28 mouse cellular contexts compared by ENCODE assay signal in genomic region chr12:35293566-35293965, GRCm38 (mm10).
A peak's percentile ranks its signal among the peaks of the same experiment; 100 is the strongest.
DNase-seq lines count a peak whose midpoint lies in the region; ATAC-seq and TF ChIP-seq lines count a peak whose summit lies in the region.
"Had no signal": no experiment of that assay in that cellular context is flagged by ENCODE, and none has a peak within 500 bp of the region (broad histone marks: within the 10 kb centered on the region; RNA-seq: fewer than 3 reads in every experiment).

No protein-coding gene starts in this region.

- DNase-seq in liver, adult 2 months (ENCODE audit: extremely low read depth, low read depth, low spot score) = peak; percentile 28
- no peak for DNase-seq in liver, embryonic 11.5 days (ENCODE audit: low spot score)
- DNase-seq in spleen, postnatal 10 days (ENCODE audit: low spot score in 2 of 2) = no peak
- DNase-seq: adrenal gland, adult 8-10 months; cerebellum, adult 8-10 months; cerebellum, postnatal 25 days; gastrocnemius, adult 2 months; heart, postnatal 14 days; kidney, adult 11 months; kidney, postnatal 36 days; liver, postnatal 0 days; thymus, postnatal 4 days had no signal

- no peak overlapping the region for H3K9ac ChIP-seq in liver, adult 2 months (ENCODE audit: low read depth, low read length)
- no peak overlapping the region for H3K9ac ChIP-seq in liver, embryonic 11.5 days (ENCODE audit: low read depth, low read length)
- H3K9ac ChIP-seq in lung, embryonic 16.5 days (ENCODE audit: low read length) = no peak overlapping the region
- H3K9ac ChIP-seq in kidney, embryonic 14.5 days (ENCODE audit: low read depth, low read length) = no peak overlapping the region
- H3K9ac ChIP-seq: forebrain, embryonic 15.5 days; hindbrain, embryonic 15.5 days; limb, embryonic 12.5 days; liver, embryonic 12.5 days; liver, postnatal 0 days; neural tube, embryonic 13.5 days had no signal

- no peak for TF ChIP-seq POLR2A in liver, adult 2 months (IDR thresholded peaks at IDR 0.05; ENCODE audit: extremely low read depth, insufficient read depth, low read length)

- 52% methylated on average over 2 of the region's 2 CpGs for WGBS in liver, adult 2 months
- WGBS in liver, embryonic 11.5 days = 70% methylated on average over 2 of the region's 2 CpGs
- WGBS in lung, embryonic 16.5 days = 50% methylated on average over 2 of the region's 2 CpGs
- WGBS in macrophage (ENCODE audit: missing documents) = 73% methylated on average over 2 of the region's 2 CpGs
- WGBS in kidney, embryonic 14.5 days = 88% methylated on average over 2 of the region's 2 CpGs

- H3ac ChIP-seq in C2C12 (ENCODE audit: control insufficient read depth, insufficient read length, low read depth) = no peak overlapping the region

- H3K27me3 ChIP-seq in liver, adult 2 months (ENCODE audit: control insufficient read depth, insufficient read depth, low read length) = no peaks in the 10 kb centered on the region
- H3K27me3 ChIP-seq in liver, embryonic 11.5 days (replicated peaks; ENCODE audit: control insufficient read depth, insufficient read depth, low read length) = no peaks in the 10 kb centered on the region
- no peaks in the 10 kb centered on the region for H3K27me3 ChIP-seq in C2C12 (ENCODE audit: control insufficient read depth, insufficient read depth, insufficient read length)
- no peaks in the 10 kb centered on the region for H3K27me3 ChIP-seq in lung, embryonic 16.5 days (ENCODE audit: control insufficient read depth, insufficient read depth, low read depth, low read length)
- H3K27me3 ChIP-seq in kidney, embryonic 14.5 days (ENCODE audit: control insufficient read depth, insufficient read depth, low read length) = no peaks in the 10 kb centered on the region
- H3K27me3 ChIP-seq: forebrain, embryonic 15.5 days; hindbrain, embryonic 15.5 days; limb, embryonic 12.5 days; liver, embryonic 12.5 days; neural tube, embryonic 13.5 days had no signal

- no peaks in the 10 kb centered on the region for H3K79me3 ChIP-seq in C2C12 (ENCODE audit: low read depth)

- H3K4me3 ChIP-seq in liver, adult 2 months (ENCODE audit: insufficient read depth, low read depth, low read length) = no peak overlapping the region
- H3K4me3 ChIP-seq in liver, embryonic 11.5 days (ENCODE audit: low read depth, low read length) = no peak overlapping the region
- H3K4me3 ChIP-seq in C2C12 (ENCODE audit: insufficient read depth, poor library complexity, severe bottlenecking) = no peak overlapping the region
- no peak overlapping the region for H3K4me3 ChIP-seq in lung, embryonic 16.5 days (ENCODE audit: low read length)
- no peak overlapping the region for H3K4me3 ChIP-seq in macrophage (ENCODE audit: inconsistent target)
- H3K4me3 ChIP-seq in kidney, embryonic 14.5 days (ENCODE audit: low read length) = no peak overlapping the region
- H3K4me3 ChIP-seq: forebrain, embryonic 10.5 days; forebrain, embryonic 15.5 days; gastrocnemius, adult 2 months; hindbrain, embryonic 10.5 days; hindbrain, embryonic 15.5 days; layer of hippocampus, adult 2 months; left cerebral cortex, adult 2 months; limb, embryonic 12.5 days; liver, embryonic 12.5 days; neural tube, embryonic 13.5 days had no signal

- no peaks in the 10 kb centered on the region for H3K79me2 ChIP-seq in liver, adult 2 months (ENCODE audit: control insufficient read depth, insufficient read depth, low read length)
- H3K79me2 ChIP-seq in C2C12 (ENCODE audit: control insufficient read depth, insufficient read depth) (no peaks in the 10 kb centered on the region), macrophage (ENCODE audit: inconsistent target) (no peaks in the 10 kb centered on the region)

- no peaks in the 10 kb centered on the region for H3K36me3 ChIP-seq in liver, adult 2 months (ENCODE audit: control insufficient read depth, insufficient read depth, low read length)
- no peaks in the 10 kb centered on the region for H3K36me3 ChIP-seq in liver, embryonic 11.5 days (ENCODE audit: control insufficient read depth, insufficient read depth, low read length)
- H3K36me3 ChIP-seq in C2C12 (ENCODE audit: control insufficient read depth, insufficient read depth) (no peaks in the 10 kb centered on the region), macrophage (ENCODE audit: inconsistent target) (no peaks in the 10 kb centered on the region)
- H3K36me3 ChIP-seq in lung, embryonic 16.5 days (ENCODE audit: control insufficient read depth, insufficient read depth, low read length) = no peaks in the 10 kb centered on the region
- H3K36me3 ChIP-seq in kidney, embryonic 14.5 days (ENCODE audit: control insufficient read depth, insufficient read depth, low read length) = no peaks in the 10 kb centered on the region
- H3K36me3 ChIP-seq: forebrain, embryonic 10.5 days; forebrain, embryonic 15.5 days; hindbrain, embryonic 10.5 days; hindbrain, embryonic 15.5 days; limb, embryonic 12.5 days; liver, embryonic 12.5 days; neural tube, embryonic 13.5 days had no signal

- TF ChIP-seq CTCF in liver, adult 2 months (IDR thresholded peaks at IDR 0.05; ENCODE audit: low read depth, low read length) = no peak
- no peak for TF ChIP-seq CTCF in C2C12 (IDR thresholded peaks at IDR 0.05; ENCODE audit: control insufficient read depth, insufficient read depth, insufficient read length)

- ATAC-seq in liver, embryonic 11.5 days (replicated peaks; ENCODE audit: low FRiP score) = no peak
- peak; percentile 45; the same call in 1 of the 2 replicates for ATAC-seq in lung, embryonic 16.5 days (ENCODE audit: low read depth)
- no peak for ATAC-seq in kidney, embryonic 14.5 days (ENCODE audit: low FRiP score, low TSS enrichment)
- ATAC-seq: CD4-positive, CD25-positive, alpha-beta regulatory T cell, adult 4 months; forebrain, embryonic 15.5 days; inflammation-experienced regulatory T-cells, adult 6 months; liver, embryonic 12.5 days; liver, postnatal 0 days had no signal

- peaks cover 5% of the 10 kb centered on the region; the same call in 1 of the 2 replicates for H3K4me1 ChIP-seq in liver, adult 2 months (ENCODE audit: control insufficient read depth, insufficient read depth, low read length)
- no peaks in the 10 kb centered on the region for H3K4me1 ChIP-seq in liver, embryonic 11.5 days (replicated peaks; ENCODE audit: control insufficient read depth, insufficient read depth, low read length)
- no peaks in the 10 kb centered on the region for H3K4me1 ChIP-seq in lung, embryonic 16.5 days (replicated peaks; ENCODE audit: control insufficient read depth, insufficient read depth, low read length)
- H3K4me1 ChIP-seq in kidney, embryonic 14.5 days (ENCODE audit: control insufficient read depth, insufficient read depth, low read length) = no peaks in the 10 kb centered on the region
- H3K4me1 ChIP-seq: forebrain, embryonic 10.5 days; forebrain, embryonic 15.5 days; hindbrain, embryonic 10.5 days; hindbrain, embryonic 15.5 days; limb, embryonic 12.5 days; liver, embryonic 12.5 days; neural tube, embryonic 13.5 days had no signal

- H3K4me2 ChIP-seq in liver, embryonic 11.5 days = no peak overlapping the region
- no peak overlapping the region for H3K4me2 ChIP-seq in lung, embryonic 16.5 days (ENCODE audit: low read depth, low read length)
- no peak overlapping the region for H3K4me2 ChIP-seq in kidney, embryonic 14.5 days (replicated peaks; ENCODE audit: low read depth, low read length)
- H3K4me2 ChIP-seq: forebrain, embryonic 15.5 days; hindbrain, embryonic 15.5 days; limb, embryonic 12.5 days; liver, embryonic 12.5 days; midbrain, embryonic 11.5 days; neural tube, embryonic 13.5 days had no signal

- H3K9me3 ChIP-seq in liver, embryonic 11.5 days (ENCODE audit: control insufficient read depth, low read length) = no peaks in the 10 kb centered on the region
- no peaks in the 10 kb centered on the region; the same call in 1 of the 2 replicates for H3K9me3 ChIP-seq in lung, embryonic 16.5 days (ENCODE audit: control insufficient read depth, low read length)
- no peaks in the 10 kb centered on the region for H3K9me3 ChIP-seq in kidney, embryonic 14.5 days (ENCODE audit: control insufficient read depth, low read length)
- H3K9me3 ChIP-seq: forebrain, embryonic 10.5 days; forebrain, embryonic 15.5 days; hindbrain, embryonic 10.5 days; hindbrain, embryonic 15.5 days; liver, embryonic 12.5 days; neural tube, embryonic 13.5 days had no signal

- H3K27ac ChIP-seq in liver, adult 2 months (replicated peaks; ENCODE audit: insufficient read depth, low read depth, low read length) = peak overlapping the region; percentile 47; the same call in 1 of the 2 replicates
- no peak overlapping the region for H3K27ac ChIP-seq in liver, embryonic 11.5 days (ENCODE audit: low read depth, low read length)
- peak overlapping the region; percentile 49; the same call in 1 of the 2 replicates for H3K27ac ChIP-seq in lung, embryonic 16.5 days (ENCODE audit: low read length)
- peak overlapping the region; percentile 70 for H3K27ac ChIP-seq in macrophage
- no peak overlapping the region for H3K27ac ChIP-seq in kidney, embryonic 14.5 days (ENCODE audit: low read depth, low read length)
- H3K27ac ChIP-seq: forebrain, embryonic 10.5 days; forebrain, embryonic 15.5 days; hindbrain, embryonic 10.5 days; hindbrain, embryonic 15.5 days; layer of hippocampus, adult 2 months; left cerebral cortex, adult 2 months; limb, embryonic 12.5 days; liver, embryonic 12.5 days; neural tube, embryonic 13.5 days had no signal

TF ChIP-seq in C2C12, 6 proteins besides CTCF, POLR2A, EP300 and RAD21:
- TF ChIP-seq CEBPB (IDR thresholded peaks at IDR 0.05; ENCODE audit: low read depth) = no peak
- peak; percentile 67 for TF ChIP-seq USF1 (IDR thresholded peaks at IDR 0.05; ENCODE audit: low read depth)
TF ChIP-seq in C2C12: peak in this region for 1.

Comparison
In these comparisons a context has a peak if more than half of its experiments do, and no peak if none do; other contexts are left out.
1. H3K27ac ChIP-seq: peak in liver, adult 2 months (single experiment), lung, embryonic 16.5 days (single experiment) and macrophage (single experiment); none in liver, embryonic 11.5 days (single experiment) and kidney, embryonic 14.5 days (single experiment).